Mouse (Mus musculus) gastrocnemius, postnatal 25 days (tissue): ENCODE results near the gene Rftn1. TPM values are rescaled to one million over a fixed set of nuclear protein-coding genes. Genes with fewer than 3 reads are reported as not detected.
"Not testable (repeated sequence)": the region's sequence is repeated elsewhere in the genome, so short reads cannot be mapped to it uniquely, and the experiment has no call there.

Experiments
- DNase-seq: peaks from one replicate; pipeline ENCODE4 v3.0.0; 2022
- long read RNA-seq, 2 experiments: library from polyadenylated mRNA; stranded (forward); transcript quantifications; one replicate each; pipeline ENCODE4 v2.0.0; 2021
- total RNA-seq, 2 experiments: library from RNA; stranded (reverse); gene quantifications; 1 replicate in 1 of 2; 2 replicates in 1 of 2; pipeline ENCODE4 v1.2.3; 2021

The Rftn1 gene
- 10 to 100 TPM; 27.3 to 35.0 TPM for total RNA-seq
- long read RNA-seq, experiment 1, full-length matches to known transcripts: 16 of 23 reads
- long read RNA-seq, experiment 1, partial matches to known transcripts: 4 of 23 reads
- long read RNA-seq, experiment 1, other reads (novel, unspliced or antisense): 3 of 23 reads
- long read RNA-seq, experiment 2, full-length matches to known transcripts: 37 of 39 reads
- long read RNA-seq, experiment 2, partial matches to known transcripts: 1 of 39 reads
- long read RNA-seq, experiment 2, other reads (novel, unspliced or antisense): 1 of 39 reads

GRCm38 (mm10) chr17:50190131-50191015, at the start of gene Rftn1:
Gene Rftn1 (minus strand): TSS chr17:50190674.
- DNase-seq: peak; percentile 68

DNA sequence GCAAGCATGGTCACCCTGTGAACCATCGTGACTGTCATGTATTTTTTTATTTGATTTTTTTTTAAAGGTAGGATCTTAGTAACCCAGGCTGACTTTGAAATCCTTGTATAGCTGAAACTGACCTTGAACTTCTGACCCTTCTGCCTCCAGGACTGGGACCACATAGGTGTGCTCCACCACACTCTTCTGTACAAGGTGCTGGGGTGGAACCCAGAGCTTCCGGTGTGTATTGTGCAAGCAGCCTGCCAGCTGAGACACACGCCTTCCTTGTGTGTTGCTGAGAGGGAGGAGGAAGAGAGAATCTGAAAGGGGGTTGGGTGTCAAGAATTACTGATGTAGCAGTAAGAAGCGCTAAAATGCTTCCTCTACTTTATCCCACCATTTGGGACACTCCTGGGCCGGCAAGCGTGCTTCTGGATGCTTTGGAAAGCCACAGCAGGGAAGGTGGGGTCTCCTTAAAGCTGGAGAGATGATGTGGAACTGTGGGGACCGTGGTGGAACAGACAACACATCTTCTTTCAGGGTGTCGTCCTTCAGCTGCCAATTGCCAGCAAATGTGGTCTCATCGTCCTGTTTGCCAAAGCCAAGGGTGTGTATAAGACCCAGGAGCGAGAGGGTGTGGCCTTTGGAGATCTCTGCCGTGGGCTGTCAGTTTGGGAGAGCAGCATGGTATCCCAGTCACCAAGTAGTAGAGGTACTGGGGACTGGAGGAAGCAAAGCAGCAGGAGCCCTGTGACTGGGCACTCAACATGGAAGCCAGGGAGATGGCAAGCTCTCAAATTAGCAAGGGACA, 47.5 kb upstream of the Rftn1 start:
- no peak for DNase-seq

- DNase-seq: peak; percentile 65
Observed at GRCm38 (mm10) chr17:50237436-50237709, 46.9 kb upstream of the Rftn1 start.

DNA sequence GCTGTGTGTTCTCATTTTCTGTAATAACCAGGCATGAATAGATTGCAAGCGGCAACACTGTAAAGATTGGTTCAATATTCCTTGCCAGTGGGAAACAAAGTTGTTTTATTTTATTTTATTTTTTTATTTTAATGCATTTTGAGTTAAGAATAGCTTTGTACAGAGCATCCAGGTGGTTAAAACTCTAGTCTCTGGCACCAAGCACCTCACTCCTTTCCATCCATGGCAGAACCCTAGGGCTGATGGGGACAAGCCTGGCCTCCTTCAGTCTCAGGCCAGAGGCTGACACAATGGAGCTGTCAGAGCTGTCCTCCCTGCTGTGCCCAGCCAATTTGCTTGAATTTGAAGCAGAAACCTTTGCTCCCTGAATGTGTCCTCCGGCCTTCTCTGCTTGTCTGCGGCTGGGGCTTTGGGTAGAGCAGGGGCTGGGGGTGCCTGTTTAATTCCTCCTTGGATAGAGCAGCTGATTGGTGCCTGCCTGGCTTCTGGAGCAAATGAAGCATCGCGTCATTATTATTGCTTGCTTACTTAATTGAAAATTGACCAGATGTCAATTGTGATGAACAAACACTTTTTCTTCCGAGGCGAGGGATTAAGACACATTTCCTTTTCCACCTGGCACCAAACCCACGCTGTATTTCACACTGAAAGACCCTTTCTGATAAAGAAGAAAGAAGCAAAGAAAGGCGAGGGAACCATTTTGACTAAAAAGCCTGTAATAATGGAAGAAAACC, 46.4 kb upstream of the Rftn1 start:
- DNase-seq: no peak

DNA sequence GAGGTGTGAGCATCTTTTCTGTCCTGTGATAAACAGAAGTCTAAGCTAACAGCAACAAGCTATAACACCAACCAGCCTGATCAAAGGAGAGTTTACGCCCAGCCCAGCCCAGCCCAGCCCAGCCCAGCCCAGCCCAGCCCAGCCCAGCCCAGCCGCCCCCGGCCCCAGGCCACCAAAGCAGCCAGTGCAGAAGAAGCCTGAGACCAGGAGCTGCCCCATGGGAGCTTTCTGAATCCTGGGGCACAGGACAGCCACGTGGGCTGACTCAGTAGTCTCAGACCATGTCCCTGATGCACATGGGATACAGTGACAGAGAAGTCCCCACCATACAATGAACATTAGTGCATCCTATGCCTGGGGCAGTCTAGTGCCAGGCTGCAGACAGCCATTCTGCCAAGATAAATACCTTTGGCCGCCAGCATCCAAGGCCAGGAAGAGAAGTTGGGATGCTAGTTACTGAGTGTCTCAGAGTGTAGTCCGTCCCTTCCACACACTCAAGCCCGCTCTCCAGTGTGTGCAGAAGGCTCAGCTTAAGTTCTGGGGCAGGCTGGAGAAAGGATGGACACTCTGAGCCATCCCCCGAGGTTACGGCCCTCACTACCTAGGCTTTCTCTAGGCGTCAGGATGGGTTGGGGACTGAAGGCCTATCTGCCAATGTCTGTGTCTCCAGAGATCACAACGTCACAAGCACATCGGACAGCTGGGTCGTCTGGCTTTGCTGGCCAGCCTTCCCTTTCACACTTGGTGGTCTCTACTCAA, 45.6 kb upstream of the Rftn1 start:
- no peak for DNase-seq

GRCm38 (mm10) chr17:50233956-50234355, 43.5 kb upstream of the Rftn1 start:
- no peak for DNase-seq

GRCm38 (mm10) chr17:50232821-50233220, 42.3 kb upstream of the Rftn1 start:
- no peak for DNase-seq

DNA sequence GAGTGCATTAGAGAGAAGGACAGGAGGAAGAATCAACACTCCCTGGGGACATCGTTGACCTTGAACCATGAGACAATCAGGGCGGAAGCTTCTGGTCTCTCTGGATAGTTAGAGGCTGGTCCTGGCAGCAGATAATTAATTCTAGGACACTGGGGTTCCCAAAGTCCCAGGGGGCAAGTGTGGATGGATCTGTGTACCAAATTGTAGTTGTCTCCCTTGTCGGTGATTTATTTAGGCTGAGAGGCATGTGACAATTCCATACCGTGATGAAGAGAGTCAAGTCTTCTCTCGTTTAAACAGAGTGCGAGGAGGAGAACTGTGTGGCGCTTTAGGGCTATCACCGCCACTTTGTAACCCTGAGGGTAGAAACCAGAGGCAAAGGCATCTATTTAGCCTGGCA, 40.7 kb upstream of the Rftn1 start:
- no peak for DNase-seq

- DNase-seq: no peak
Observed at GRCm38 (mm10) chr17:50229534-50229933, 39.1 kb upstream of the Rftn1 start.

DNA sequence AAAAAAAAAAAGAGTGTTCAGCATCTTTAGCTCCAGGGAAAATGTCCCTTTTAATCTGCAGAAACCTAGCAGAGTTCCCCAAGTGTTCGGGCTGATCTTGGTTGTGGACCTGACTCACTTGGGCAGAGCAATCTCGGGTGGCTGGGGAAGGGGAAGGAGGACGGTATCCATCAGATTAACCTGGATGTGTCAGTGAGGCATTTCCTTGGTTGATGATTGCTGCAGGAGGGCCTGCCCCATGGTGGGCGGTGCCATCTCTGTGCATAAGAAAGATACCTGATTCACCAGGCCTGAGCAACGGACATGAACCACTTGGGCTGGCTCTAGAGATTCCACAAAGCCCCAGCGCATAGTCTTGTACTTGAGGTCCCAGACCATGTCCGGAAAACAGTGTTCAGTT, 36.9 kb upstream of the Rftn1 start:
- no peak for DNase-seq

DNA sequence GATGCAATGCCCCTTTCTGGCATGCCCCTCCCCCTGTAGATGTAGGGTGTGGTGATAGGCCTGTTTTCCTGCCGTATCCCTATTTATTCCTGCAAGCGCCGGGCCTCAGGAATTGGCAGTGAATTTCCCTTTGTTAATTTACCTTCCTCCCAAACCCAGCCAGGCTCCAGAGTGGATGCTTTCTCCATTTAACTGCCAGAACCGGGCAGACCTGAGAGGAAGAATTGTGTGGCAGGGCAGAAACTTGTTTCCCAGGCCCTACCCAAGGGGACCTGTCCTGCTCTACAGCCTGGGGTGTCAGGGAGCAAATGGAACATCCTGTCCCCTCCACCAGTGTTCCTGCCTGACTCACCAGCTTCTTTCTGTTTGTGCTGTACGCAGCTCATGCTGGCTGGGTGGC, 34.2 kb upstream of the Rftn1 start:
- DNase-seq: peak; percentile 29

- DNase-seq: no peak
Observed at GRCm38 (mm10) chr17:50217978-50218377, 27.5 kb upstream of the Rftn1 start.

DNA sequence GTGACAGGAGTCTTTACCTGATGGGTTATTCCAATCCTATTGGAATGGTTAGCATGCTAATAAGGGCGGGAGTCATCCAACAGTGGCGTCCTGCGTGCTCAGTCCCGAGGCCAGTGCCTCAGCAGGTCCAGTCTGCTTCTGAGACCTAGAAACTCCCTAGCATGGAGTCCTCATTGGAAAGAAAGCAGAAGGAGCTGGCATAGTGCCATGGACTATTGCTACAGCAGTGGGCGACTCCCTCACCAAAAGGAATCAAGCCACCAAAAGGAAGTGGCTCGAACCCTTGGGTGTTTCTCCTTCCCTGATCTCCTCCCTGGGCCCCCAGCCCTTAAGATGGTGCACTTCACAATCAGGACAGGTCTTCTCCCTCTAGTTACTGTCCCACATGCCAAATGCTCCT, 24.6 kb upstream of the Rftn1 start:
- no peak for DNase-seq

DNA sequence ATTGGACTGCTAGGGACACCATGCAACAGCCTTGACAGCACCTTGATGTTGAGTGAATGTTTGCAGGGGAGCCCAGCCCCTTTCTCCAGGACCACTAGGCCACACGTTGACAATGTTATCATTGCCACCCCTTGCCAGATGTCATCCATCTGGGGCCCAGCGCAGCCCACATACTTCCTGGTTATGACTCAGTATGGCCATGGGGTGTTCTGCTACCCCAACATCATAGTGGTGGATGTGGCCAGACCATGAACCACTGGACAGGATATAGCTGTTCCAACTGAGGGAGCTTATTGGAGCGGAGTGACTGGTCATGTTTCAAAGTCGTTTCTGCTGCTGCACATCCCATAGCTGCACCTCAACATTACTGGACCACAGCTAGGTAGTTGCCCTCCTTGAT, 22.6 kb upstream of the Rftn1 start:
- DNase-seq: no peak

- DNase-seq: no peak
Observed at GRCm38 (mm10) chr17:50211816-50212215, 21.3 kb upstream of the Rftn1 start.

GRCm38 (mm10) chr17:50209831-50210230, 19.4 kb upstream of the Rftn1 start:
- DNase-seq: no peak

DNA sequence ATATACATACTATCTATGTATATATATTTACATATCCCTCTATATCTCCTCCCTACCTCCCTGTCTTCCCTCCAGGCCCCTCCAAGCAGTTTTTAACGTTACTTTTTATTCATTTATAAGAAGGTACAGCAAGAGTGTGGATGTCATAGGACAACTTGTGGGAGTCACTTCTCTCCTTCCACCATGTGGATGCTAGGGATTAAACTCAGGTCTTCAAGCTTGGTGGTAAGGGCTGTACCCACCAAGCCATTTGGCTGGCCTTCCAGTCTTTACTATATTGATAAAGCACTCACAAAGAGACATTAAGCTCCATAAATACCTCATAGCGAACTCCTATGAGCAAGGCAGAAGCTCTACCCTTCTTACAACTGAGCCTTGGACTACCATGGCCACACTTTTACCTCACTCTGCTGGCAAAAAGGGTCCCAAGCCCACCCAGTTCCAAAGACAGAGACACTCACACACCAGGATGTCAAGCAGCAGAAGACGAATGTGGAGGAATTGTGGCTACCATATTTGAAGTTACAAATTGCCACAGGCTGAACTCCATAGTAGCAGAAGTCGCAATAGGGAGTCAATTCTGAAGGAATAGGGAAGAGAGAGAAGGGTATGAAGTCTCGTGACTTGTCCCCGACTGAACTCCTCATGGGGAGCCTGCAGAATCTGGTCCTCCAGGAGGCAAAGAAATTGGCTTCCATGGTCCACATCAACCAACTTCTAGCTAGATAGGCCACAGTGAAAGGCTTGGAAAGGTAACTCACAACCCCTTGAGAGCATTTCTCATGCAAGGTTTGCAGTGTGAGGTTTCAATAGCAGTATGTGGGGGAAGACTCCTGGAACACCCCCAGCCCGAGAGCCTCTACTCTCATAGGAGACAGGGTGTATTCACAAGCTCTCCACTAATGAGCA, 17.9 kb upstream of the Rftn1 start:
- no peak for DNase-seq

- not testable (repeated sequence) for DNase-seq
Observed at GRCm38 (mm10) chr17:50206262-50206661, 15.8 kb upstream of the Rftn1 start.

GRCm38 (mm10) chr17:50205840-50206239, 15.4 kb upstream of the Rftn1 start:
- DNase-seq: not testable (repeated sequence)

GRCm38 (mm10) chr17:50205152-50205782, 14.8 kb upstream of the Rftn1 start:
- no peak for DNase-seq
